In the genomic region with DNA sequence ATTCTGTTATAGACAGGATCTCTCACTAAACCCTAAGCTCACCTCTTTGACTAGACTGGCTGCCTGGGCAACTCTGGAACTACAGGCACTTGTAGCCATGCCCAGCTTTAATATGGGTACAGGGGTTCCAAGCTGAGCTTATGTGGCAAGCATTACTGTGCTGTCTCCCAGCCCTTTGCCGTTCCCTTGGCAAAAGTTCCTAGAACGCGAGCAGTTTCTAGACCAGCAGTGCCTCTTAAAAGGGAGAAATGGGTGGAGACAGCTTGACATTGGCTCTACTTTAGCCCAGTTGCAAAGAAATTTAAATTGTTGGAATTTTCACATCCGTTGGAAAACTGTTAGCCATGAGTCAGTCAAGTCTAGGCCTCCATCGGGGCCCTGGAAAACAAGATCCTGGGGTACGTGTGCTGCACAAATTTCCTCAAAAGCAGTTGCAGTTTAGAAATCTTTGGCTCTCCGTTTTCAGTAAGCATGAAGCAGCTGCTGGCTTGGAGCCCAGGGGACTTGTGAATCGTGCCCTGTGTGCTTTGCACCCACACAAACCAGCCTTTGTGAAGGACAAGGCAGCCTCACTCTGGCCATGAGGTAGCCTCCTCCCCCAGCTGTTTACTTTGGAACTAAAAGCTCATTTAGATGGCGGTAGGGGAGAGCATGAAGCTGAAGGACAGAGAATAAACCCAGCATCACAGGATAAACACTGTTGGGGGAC, we compare ENCODE assay signal across 8 mouse cellular contexts.
DNase-seq lines count a peak whose midpoint lies in the region; ATAC-seq and TF ChIP-seq lines count a peak whose summit lies in the region.

No protein-coding gene starts in this region.

- TF ChIP-seq POLR2A in liver, adult 2 months (IDR thresholded peaks at IDR 0.05; ENCODE audit: extremely low read depth, insufficient read depth, low read length) = no peak
- TF ChIP-seq POLR2A in olfactory bulb, adult 2 months (IDR thresholded peaks at IDR 0.05; ENCODE audit: insufficient read depth, low read depth, low read length) = no peak

- H3K27me3 ChIP-seq in liver, adult 2 months (ENCODE audit: control insufficient read depth, insufficient read depth, low read length) = no peaks in the 10 kb centered on the region; the same call in 1 of the 2 replicates
- peaks cover 38% of the 10 kb centered on the region for H3K27me3 ChIP-seq in liver, embryonic 12.5 days (replicated peaks)
- H3K27me3 ChIP-seq in forebrain, embryonic 11.5 days (ENCODE audit: control insufficient read depth, insufficient read depth, low read length) = no peaks in the 10 kb centered on the region
- H3K27me3 ChIP-seq in heart, embryonic 15.5 days = no peaks in the 10 kb centered on the region
- H3K27me3 ChIP-seq in liver, embryonic 15.5 days = peaks cover 47% of the 10 kb centered on the region

- no peak overlapping the region for H3K4me3 ChIP-seq in liver, adult 2 months (ENCODE audit: insufficient read depth, low read depth, low read length)
- no peak overlapping the region for H3K4me3 ChIP-seq in liver, embryonic 12.5 days
- H3K4me3 ChIP-seq in forebrain, embryonic 11.5 days (ENCODE audit: low read depth, low read length) = no peak overlapping the region
- no peak overlapping the region for H3K4me3 ChIP-seq in heart, embryonic 15.5 days
- 0 out of 2 replicates have a peak overlapping the region, but pooled peaks have one; percentile 4 for H3K4me3 ChIP-seq in liver, embryonic 15.5 days (replicated peaks)
- no peak overlapping the region for H3K4me3 ChIP-seq in olfactory bulb, adult 2 months (ENCODE audit: insufficient read depth, low read depth, low read length)

- no peak for ATAC-seq in liver, embryonic 12.5 days
- ATAC-seq in forebrain, embryonic 11.5 days (replicated peaks; ENCODE audit: low FRiP score) = peak; percentile 67
- peak; percentile 85 for ATAC-seq in heart, embryonic 15.5 days (replicated peaks; ENCODE audit: insufficient number of reproducible peaks, insufficient read depth, low FRiP score, low read depth)
- peak; percentile 73; the same call in 1 of the 2 replicates for ATAC-seq in liver, embryonic 15.5 days (ENCODE audit: insufficient read depth)

- H3K79me2 ChIP-seq in liver, adult 2 months (ENCODE audit: control insufficient read depth, insufficient read depth, low read length) = no peaks in the 10 kb centered on the region

- peak; percentile 58 for DNase-seq in liver, adult 2 months (ENCODE audit: extremely low read depth, low read depth, low spot score)
- DNase-seq in forebrain, embryonic 11.5 days (ENCODE audit: low spot score) = peak; percentile 69
- DNase-seq in kidney, postnatal 25 days = peak; percentile 94
- DNase-seq in natural killer cell, adult 2 months (ENCODE audit: low spot score in 2 of 2) = no peak

- no peaks in the 10 kb centered on the region for H3K36me3 ChIP-seq in liver, adult 2 months (ENCODE audit: control insufficient read depth, insufficient read depth, low read length)
- no peaks in the 10 kb centered on the region for H3K36me3 ChIP-seq in liver, embryonic 12.5 days
- no peaks in the 10 kb centered on the region for H3K36me3 ChIP-seq in forebrain, embryonic 11.5 days (ENCODE audit: control insufficient read depth, insufficient read depth, low read length)
- H3K36me3 ChIP-seq in heart, embryonic 15.5 days = no peaks in the 10 kb centered on the region
- H3K36me3 ChIP-seq in liver, embryonic 15.5 days (replicated peaks) = no peaks in the 10 kb centered on the region

- 19% methylated on average over 9 of the region's 9 CpGs for WGBS in liver, adult 2 months
- WGBS in liver, embryonic 12.5 days (ENCODE audit: insufficient replicate concordance) = 69% methylated on average over 9 of the region's 9 CpGs
- WGBS in forebrain, embryonic 11.5 days = 43% methylated on average over 9 of the region's 9 CpGs
- 35% methylated on average over 9 of the region's 9 CpGs for WGBS in heart, embryonic 15.5 days
- WGBS in liver, embryonic 15.5 days (ENCODE audit: insufficient replicate concordance) = 65% methylated on average over 9 of the region's 9 CpGs
- 20% methylated on average over 9 of the region's 9 CpGs for WGBS in olfactory bulb, adult 2 months

- no peak overlapping the region for H3K4me2 ChIP-seq in liver, embryonic 12.5 days
- 0 out of 2 replicates have a peak overlapping the region, but pooled peaks have one; percentile 18 for H3K4me2 ChIP-seq in forebrain, embryonic 11.5 days (ENCODE audit: low read depth, low read length, severe bottlenecking)
- H3K4me2 ChIP-seq in heart, embryonic 15.5 days = no peak overlapping the region
- peak overlapping the region; percentile 20; the same call in 1 of the 2 replicates for H3K4me2 ChIP-seq in liver, embryonic 15.5 days

- no peak overlapping the region for H3K9ac ChIP-seq in liver, adult 2 months (ENCODE audit: low read depth, low read length)
- no peak overlapping the region for H3K9ac ChIP-seq in liver, embryonic 12.5 days
- H3K9ac ChIP-seq in forebrain, embryonic 11.5 days (ENCODE audit: low read length) = peak overlapping the region; percentile 47
- H3K9ac ChIP-seq in heart, embryonic 15.5 days = no peak overlapping the region
- H3K9ac ChIP-seq in liver, embryonic 15.5 days = no peak overlapping the region

- TF ChIP-seq CTCF in liver, adult 2 months (IDR thresholded peaks at IDR 0.05; ENCODE audit: low read depth, low read length) = no peak
- TF ChIP-seq CTCF in olfactory bulb, adult 2 months (IDR thresholded peaks at IDR 0.05; ENCODE audit: insufficient read depth, low read depth, low read length) = no peak

- H3K9me3 ChIP-seq in liver, embryonic 12.5 days (replicated peaks) = no peaks in the 10 kb centered on the region
- no peaks in the 10 kb centered on the region for H3K9me3 ChIP-seq in forebrain, embryonic 11.5 days (ENCODE audit: control insufficient read depth, low read length)
- H3K9me3 ChIP-seq in heart, embryonic 15.5 days (replicated peaks) = no peaks in the 10 kb centered on the region
- no peaks in the 10 kb centered on the region for H3K9me3 ChIP-seq in liver, embryonic 15.5 days (replicated peaks)

- no peak overlapping the region for H3K27ac ChIP-seq in liver, adult 2 months (replicated peaks; ENCODE audit: insufficient read depth, low read depth, low read length)
- no peak overlapping the region for H3K27ac ChIP-seq in liver, embryonic 12.5 days
- peak overlapping the region; percentile 82 for H3K27ac ChIP-seq in forebrain, embryonic 11.5 days (ENCODE audit: low read depth, low read length)
- peak overlapping the region; percentile 73 for H3K27ac ChIP-seq in heart, embryonic 15.5 days
- H3K27ac ChIP-seq in liver, embryonic 15.5 days (replicated peaks) = peak overlapping the region; percentile 59
- peak overlapping the region; percentile 61 for H3K27ac ChIP-seq in olfactory bulb, adult 2 months (ENCODE audit: insufficient read depth, low read depth, low read length)

- no peaks in the 10 kb centered on the region for H3K4me1 ChIP-seq in liver, adult 2 months (ENCODE audit: control insufficient read depth, insufficient read depth, low read length)
- H3K4me1 ChIP-seq in liver, embryonic 12.5 days = 0 out of 2 replicates have a peak, but pooled peaks cover 6% of the 10 kb centered on the region
- peaks cover 24% of the 10 kb centered on the region for H3K4me1 ChIP-seq in forebrain, embryonic 11.5 days (replicated peaks; ENCODE audit: control insufficient read depth, insufficient read depth, low read length)
- peaks cover 20% of the 10 kb centered on the region for H3K4me1 ChIP-seq in heart, embryonic 15.5 days (replicated peaks)
- H3K4me1 ChIP-seq in liver, embryonic 15.5 days (replicated peaks) = peaks cover 21% of the 10 kb centered on the region
- H3K4me1 ChIP-seq in olfactory bulb, adult 2 months (ENCODE audit: control insufficient read depth, insufficient read depth, low read length) = peaks cover 27% of the 10 kb centered on the region

Comparison
In these comparisons a context has a peak if more than half of its experiments do, and no peak if none do; other contexts are left out.
1. H3K27ac ChIP-seq: peak in forebrain, embryonic 11.5 days (single experiment), heart, embryonic 15.5 days (single experiment), liver, embryonic 15.5 days (single experiment) and olfactory bulb, adult 2 months (single experiment); none in liver, adult 2 months (single experiment) and liver, embryonic 12.5 days (single experiment).
2. H3K4me2 ChIP-seq: peak in forebrain, embryonic 11.5 days (single experiment) and liver, embryonic 15.5 days (single experiment); none in liver, embryonic 12.5 days (single experiment) and heart, embryonic 15.5 days (single experiment).
3. DNase-seq: peak in liver, adult 2 months (single experiment), forebrain, embryonic 11.5 days (single experiment) and kidney, postnatal 25 days (2 of 2); none in natural killer cell, adult 2 months (0 of 2).